Mouse (Mus musculus) cerebellum, adult (tissue): ENCODE data around the gene Uck2.

ENCODE experiments used
- ATAC-seq: cut with Nextera tagmentation; 2 replicates; pipeline ENCODE4 v1.9.2; 2017; ENCODE audit warnings: mild to moderate bottlenecking, moderate library complexity, mixed read lengths; ENCODE audit not compliant: insufficient number of reproducible peaks, low FRiP score, low TSS enrichment

Gene Uck2

DNA sequence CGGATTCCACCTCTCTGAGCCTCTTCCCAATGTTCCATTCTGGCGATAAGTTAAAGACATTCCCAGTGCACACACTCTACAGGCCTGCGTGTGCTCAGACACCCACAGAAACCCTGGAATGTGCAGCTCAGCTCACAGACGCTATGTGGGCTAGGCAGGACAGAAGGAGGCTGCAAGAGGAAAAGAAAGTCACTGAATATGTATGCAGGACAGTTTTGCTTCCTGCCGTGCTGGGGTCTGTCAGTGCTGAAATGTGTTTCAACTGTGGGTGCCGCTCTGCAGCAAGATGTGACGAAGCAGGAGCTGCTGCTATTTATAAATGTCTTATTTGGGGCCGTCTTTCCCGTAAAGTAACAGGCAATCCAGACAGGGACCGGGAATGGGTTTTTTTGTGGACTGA is 25.4 kb downstream of the Uck2 start:
- no peak for ATAC-seq

DNA sequence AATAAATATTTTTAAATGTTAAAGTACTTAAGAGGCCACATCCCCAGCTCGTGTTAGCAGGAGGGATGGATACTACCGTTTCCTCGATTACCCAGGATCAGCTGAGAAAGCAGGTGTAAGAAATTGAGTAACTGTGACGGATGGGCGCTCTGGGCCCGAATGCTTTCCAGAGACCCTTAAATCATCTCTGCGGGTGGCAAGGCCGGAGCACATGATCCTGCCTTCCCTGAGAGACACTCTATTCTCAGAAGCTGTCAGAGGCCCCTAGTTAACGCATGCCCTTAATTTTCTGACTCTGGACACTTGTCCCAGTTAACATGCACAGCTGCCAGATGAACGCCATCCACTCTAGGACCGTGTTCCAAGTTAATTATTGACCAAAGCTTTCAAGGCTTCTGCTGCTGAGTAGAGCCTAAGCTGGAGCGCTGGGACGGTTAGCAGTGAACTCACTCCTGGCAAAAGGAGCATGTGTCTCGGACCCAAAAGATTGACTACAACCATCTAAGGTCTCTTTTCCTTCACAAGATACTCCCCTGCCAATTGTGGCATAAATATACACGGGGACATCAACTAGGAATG is 28.3 kb downstream of the Uck2 start:
- ATAC-seq: no peak

DNA sequence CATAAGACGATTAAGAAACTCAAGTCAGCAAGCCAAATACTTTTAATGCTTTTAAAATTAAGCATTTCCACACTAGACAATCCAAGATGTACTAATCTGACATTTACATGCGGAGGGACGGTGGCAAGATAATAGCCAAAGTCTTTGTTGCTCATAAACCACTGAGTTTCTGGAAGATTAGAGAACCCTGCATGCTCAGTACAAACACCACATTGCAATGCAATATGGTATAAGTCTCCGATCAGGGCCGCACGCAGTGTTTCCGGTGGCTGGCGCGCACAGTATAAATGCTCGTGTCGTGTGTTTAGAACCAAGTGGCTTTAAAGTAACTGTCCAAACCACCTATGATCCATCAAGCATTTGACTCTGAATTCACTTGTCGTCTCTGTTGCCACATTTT is 31.5 kb downstream of the Uck2 start:
- ATAC-seq: no peak

DNA sequence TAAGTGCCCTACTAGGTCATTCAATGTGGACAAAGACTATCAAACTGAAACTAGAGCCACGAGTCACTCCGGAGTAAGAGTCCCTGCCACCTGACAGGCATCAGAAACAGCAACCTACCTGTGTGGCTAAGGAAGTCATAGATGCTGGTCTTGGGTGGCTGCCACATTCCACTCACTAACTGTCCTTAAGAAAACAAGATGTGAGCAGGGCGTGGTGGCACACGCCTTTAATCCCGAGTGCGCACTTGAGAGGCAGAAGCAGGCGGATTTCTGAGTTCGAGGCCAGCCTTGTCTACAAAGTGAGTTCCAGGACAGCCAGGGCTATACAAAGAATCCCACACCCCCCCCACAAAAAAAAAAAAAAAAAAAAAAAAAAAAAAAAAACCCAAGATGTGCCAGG is 35.2 kb downstream of the Uck2 start:
- no peak for ATAC-seq

DNA sequence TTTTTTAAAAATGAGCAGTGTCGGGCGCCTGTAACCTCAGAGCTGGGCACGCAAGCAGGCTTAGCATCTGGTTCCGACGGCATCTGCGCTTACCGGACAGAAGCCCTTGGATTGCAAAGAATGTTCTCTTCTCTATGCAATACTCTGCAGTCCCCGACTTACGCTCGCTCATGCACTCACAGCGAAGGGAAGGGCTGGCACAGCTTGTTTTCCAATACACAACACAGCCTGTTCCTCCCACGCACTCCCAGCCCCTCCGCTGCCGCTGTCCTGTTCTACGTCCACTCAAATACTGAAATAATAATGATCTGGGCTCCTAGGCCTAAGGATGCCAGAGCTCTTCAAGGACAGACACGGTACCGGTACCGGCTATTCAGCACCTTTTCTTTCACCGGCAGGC is 35.9 kb downstream of the Uck2 start:
- no peak for ATAC-seq

DNA sequence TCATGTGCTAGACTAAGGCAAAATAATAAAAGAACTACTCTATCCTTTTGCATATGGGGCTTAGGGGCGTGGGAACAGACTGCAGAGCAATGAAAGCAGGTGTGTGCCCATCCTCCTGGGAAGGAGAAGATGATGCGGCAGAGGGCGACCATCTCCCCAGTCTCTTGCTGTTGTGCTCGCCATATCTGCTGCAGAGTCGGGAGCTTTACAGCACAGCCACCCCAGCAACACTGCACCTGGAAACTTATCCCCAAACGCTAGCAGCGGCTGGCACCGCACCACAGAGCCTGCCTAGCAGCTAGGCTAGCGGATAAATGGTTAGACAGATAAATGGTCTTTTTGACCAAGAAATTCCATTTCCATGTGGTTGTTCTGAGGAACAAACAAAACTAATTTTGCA is 37.2 kb downstream of the Uck2 start:
- ATAC-seq: no peak

DNA sequence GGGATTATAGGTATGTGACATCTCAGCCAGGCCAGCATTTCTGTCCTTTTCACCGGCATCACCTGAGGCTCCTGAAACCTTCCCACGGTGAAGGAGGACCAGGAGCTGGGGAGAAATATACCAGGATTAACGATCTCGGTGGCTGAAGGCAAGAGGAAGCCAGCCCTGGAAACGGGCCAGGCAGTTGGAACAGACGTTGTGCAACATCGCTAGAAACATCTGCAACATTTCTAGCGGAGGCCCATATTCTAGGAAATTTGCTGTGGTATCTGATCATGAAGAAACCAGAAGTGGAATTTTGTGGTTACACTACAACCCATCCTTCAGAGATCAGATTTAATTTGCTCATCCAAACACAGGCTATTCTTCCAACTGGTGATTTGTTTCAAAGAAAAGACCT is 38.1 kb downstream of the Uck2 start:
- ATAC-seq: no peak

DNA sequence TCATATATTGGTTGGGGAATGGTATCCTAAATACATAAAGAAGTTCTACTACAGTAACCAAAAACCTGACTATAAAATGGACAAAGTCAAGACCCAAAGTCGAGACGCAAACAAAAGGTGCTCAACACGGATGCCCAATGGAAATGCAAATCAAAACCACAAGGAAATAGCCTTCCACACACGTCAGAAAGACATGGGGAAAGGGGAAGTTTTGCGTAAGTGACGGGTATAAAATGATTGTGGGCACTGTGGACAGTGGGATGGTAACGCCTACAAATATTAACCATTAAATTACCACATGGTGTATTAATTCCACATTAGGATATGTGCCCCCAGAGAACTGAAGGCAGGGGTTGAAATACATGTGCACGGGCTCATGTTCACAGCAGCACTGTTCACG is 38.8 kb downstream of the Uck2 start:
- no peak for ATAC-seq

DNA sequence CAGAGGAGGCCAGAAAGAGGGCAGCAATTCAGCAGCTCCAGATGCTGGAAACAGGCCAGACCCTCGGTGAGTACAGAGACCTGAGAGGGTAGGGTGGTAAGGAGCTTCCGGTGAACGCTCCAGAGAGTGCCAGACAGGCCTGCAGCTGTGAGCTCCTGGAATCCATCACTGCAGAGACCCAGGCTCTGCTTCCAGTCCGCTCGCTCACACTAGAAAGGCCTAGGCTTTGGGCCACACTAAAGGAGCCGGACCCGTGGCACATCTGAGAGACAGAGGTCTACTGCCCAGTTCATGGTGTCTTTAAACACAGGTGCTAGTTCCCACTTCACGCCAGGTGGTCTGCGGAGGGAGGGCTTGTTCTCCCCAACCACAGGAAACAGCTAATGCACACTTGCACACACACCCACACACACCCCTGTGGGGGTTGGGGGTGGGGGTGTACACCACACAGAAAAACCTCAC is 39.9 kb downstream of the Uck2 start:
- no peak for ATAC-seq

DNA sequence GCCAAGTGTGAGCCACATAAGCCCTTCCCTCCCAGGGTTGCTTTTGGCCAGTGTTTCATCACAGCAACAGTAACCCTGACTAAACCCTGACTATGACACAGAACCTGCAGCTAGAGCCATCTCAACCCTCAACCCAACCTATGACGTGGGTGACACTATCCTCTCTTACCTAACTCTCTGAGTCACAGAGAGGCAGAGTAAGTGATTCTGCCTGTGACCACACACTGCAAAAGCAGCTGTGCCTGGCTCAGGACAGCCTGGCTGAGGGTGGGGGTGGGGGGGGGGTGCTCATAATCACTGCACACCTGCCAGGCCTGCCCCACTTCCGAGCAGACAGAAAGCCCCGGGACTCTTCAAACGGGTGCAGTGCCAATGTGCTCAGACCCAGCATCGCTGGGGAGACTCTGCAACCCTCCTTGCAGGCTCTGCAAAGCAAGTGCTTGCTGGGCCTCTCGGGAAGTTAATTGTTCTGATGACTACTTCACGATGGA is 42.9 kb downstream of the Uck2 start:
- no peak for ATAC-seq

DNA sequence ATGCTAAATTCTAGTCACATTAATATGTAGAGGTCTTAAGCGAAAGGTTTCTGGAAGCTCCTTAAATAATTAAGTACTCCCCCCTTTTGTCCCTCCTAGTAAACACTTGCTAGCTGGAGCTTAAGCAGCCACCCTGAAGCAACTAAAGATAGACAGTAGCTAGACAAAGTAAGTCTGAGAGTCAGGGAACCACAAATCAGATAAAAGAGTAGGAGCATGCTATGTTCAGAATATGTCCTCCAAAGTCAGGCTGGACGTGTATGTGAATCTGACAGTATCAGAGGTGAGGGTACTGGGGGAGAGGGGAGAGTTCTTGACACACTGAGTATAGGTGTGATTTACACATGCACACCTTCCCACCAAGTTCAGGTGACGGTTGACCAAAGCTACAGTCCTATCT is 43.6 kb downstream of the Uck2 start:
- no peak for ATAC-seq

DNA sequence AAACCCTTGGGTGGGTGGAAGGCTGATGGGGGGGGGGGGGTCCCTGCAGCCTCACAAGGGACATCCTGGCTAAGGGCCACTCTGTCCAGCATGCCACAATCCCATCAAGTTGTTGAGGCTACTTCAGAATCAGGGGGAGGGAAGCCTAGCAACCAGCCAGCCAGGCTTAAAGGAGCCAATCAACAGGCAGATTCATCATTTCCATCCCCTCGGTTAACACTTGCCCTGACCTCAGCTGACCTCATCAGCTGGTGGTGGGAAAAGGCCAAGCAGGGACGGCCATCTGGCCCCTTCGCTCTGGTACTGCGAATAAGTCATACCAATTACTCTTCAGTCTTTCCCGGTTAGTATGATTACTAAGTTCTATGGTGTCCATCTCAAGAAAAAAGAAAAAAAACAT is 44.8 kb downstream of the Uck2 start:
- ATAC-seq: 0 out of 2 replicates have a peak, but pooled peaks have one; percentile 13

DNA sequence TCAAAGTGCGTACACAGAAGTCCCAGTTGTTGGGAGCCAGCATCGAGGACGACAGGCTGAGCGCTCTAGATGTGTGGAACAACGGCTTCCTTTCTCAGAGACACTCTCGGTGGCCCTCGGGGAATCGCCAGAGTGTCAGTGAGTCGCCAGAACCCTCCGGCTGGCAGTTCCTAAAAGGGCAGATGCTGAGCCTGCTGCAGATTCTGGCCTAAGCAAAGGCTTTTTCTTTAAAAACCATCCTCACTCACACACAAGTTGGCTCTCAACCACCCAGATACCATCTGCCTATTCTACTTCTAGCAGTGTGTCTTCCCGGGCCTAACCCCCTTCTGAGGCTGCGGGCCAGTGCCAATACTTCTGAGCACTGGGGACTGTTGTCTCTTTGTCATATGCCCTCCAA is 45.2 kb downstream of the Uck2 start:
- ATAC-seq: peak; percentile 33; the same call in 1 of the 2 replicates

DNA sequence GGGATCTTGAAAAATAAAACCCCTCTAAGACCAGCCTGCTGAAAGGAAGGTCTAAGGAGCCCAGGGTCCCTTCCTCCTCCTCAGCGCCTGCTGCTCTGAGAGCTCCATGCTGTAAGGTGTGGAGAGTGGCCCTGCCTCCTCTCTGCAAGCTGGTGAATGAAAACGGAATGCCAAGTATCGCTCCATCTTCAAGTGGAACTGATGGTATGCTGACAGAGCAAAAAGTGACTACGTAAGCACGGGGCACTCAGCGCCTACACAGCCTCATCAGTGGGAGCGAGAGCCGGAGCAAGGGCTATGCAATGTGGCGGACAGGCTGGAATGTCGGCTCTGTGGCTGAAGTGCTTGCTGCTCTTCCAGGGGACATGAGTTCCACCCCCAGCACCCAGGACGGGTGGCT is 47.3 kb downstream of the Uck2 start:
- no peak for ATAC-seq

DNA sequence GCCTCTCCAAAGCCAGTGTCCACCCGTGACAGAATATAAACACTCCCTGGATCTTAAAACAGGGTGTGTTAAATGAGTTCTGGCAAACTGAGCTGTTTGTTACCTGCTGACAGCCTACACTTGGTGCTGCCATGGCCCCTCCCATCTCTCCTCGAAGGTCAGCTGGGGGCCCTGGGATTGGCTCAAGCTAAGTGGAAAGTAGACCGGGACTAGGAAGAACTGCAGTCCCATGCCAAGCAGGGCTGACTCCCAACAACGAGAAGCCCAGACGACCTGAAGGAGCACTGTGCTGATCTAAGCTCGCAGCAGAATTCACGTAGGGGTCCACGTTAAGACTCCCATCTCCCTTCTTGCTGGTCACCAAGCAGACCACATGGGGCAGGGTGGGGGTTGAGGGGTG is 48.3 kb downstream of the Uck2 start:
- ATAC-seq: no peak

DNA sequence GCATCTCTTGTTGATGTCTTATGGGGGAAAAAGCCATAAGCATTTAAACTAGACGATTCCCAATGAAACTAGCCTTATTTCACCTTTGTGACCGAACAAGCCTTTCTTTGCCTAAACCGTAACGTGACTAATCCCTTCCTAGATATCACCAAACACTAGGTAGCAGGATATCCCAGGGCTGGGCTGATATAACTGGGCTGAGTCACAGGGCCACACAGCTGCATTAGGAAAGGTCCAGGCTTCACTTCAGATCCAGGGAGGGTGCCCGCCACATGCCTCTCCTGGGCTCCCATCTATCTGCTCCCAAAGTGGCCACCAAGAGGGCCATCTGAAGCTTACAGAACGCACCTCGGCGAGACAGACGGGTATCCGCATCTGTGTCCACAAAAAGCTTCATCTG is 50.8 kb downstream of the Uck2 start:
- no peak for ATAC-seq

DNA sequence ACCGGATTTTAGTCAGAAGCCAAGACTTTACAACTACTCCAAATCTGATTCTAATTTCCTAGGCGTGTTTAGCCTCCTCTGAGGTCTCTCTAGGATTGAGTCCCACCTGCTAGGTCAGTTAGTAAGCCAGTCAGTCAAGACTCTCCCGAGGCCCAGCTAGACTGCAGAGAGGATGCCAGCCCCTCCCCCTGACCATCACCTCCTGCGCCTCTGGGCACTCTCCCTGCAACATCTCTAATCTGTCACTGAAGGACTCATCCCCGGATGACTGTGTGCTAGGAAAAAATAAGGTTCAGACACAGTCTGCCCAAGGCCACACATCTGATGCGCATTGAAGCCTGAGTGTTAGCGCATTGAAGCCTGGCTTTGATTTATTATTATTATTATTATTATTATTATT is 52.2 kb downstream of the Uck2 start:
- ATAC-seq: no peak

DNA sequence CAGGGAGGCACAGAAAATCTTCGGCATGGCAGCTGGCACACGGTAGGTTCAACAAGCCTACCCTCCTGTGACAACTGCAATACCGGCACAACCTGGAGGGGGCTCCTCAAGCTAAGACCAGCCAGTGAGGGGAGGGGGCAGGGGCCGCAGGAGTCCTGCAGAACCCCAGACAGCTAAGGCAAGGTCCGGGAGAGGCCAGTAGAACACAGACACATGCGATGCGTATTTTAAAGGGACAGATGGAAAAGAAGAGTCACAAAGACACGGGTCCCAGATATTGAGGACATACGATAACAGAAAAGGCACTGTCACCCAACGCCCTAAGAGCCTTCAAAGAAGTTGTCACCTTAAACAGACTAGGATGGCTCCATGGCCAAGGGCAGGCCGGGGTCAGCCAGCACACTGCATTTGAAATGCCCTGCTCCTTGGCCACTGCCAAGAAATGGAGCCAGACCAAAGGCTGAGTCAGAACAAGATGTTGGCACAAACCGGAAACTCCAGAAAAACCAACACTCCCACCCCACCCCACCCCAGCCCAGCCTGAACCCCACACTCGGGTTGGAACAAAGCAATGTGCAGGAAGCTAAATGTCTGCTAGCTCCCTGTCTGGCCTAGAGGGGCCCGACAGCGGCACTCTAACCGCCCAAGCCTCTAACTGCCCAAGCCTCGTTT is 53.4 kb downstream of the Uck2 start:
- ATAC-seq: no peak

DNA sequence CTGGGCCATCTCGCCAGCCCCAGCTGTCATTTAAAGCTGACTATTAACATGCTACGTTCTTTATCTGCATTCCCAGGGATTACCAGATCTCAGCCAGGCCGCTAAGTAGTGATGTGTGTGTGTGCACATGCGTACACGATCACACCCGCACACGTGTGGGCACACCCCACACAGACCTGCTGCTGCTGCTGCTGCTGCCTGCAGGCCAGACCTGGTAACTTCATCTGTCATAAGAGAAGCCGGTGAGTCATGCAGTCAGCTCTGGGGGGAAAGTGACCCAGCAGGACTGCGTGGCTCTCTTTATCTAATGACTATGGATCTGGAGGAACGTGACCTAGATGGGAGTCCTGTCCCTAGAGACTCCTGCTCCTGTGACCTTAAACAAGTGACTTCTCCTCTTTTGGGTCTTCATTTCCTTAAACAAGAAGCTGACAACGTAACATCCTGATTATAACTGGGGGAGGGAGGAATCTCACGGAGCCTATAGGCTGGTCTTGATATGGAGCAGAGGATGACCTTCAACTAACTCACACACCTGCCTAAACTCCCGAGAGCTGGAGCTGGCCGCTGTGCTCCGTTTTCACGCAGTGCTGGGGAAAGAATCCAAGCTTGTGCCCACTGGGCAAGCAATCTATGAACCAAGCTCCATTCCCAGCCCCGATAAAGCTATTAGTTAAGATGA is 54.0 kb downstream of the Uck2 start:
- no peak for ATAC-seq

DNA sequence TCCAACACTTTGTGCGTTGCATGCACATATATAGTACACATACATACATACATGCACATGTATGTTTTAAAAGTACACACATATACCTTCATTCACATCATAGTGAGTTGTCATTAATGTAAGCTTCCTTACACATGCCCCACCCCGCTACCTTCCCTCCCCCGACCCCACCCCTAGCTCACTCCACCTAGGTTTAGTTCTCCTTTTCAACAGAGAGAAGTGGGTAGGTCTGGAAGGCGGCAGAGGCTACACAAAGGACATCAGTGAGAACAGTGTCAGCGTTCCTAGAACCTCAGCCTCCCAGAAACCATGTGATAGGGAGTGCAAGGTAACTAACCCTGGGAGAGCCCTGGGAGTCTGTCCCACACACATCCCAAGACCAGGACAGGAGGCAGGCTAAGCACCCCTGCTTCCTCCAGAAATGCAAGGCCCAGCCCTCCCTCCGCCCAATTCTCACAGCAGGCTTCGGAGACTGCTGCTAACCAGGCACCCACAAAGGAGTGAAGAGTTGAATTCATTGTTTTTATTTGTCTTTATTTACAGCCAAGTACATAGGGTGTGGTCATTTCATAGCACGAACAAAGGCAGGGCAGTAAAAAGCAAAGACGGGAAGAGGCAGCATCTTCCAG is 62.6 kb downstream of the Uck2 start:
- no peak for ATAC-seq
